Mouse (Mus musculus) naive thymus-derived CD4-positive, alpha-beta T cell, adult 2 months (primary cell): ENCODE data around the gene Tlr6.

Experiments used
- DNase-seq: peaks from one replicate; pipeline ENCODE4 v3.0.0-alpha.2; 2011; ENCODE audit warnings: low read depth

Tlr6 gene

GRCm38 (mm10) chr5:64959843-64960230, at the start of gene Tlr6:
Gene Tlr6, minus strand, starts transcription at chr5:64960097.
- DNase-seq = no peak

GRCm38 (mm10) chr5:65006011-65006491, 46.2 kb upstream of the Tlr6 start:
- DNase-seq = peak; percentile 50

- DNase-seq = peak; percentile 74
These were observed 45.4 kb upstream of the Tlr6 start for GRCm38 (mm10) chr5:65005251-65005650.

GRCm38 (mm10) chr5:65003946-65004535, 44.1 kb upstream of the Tlr6 start:
- no peak for DNase-seq

GRCm38 (mm10) chr5:65002940-65003824, 43.3 kb upstream of the Tlr6 start:
- peak; percentile 78 for DNase-seq

GRCm38 (mm10) chr5:64995408-64995807, 35.5 kb upstream of the Tlr6 start:
- DNase-seq = no peak

- no peak for DNase-seq
These were observed 32.6 kb upstream of the Tlr6 start for GRCm38 (mm10) chr5:64992540-64992939.

- DNase-seq = peak; percentile 66
These were observed 30.0 kb upstream of the Tlr6 start for GRCm38 (mm10) chr5:64989940-64990339.

DNA sequence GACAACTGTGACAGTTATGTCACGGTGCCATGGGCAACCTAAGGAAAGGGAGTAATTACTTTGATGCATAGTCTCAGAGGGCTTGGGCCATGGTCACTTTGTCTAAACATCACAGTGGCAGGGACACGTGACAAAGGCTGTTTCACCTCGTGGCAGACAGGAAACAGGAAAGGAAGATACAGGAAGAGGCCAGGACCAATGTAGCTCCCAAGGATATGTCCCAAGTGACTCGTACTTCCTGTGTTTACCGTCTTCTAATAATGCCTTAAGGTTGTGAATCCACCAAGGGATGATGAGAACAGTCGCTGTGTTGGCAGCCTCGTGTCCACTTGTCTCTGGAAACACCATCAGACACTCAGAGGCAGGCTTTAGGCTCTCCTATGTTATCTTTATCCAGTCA, 26.1 kb upstream of the Tlr6 start:
- DNase-seq = no peak

DNA sequence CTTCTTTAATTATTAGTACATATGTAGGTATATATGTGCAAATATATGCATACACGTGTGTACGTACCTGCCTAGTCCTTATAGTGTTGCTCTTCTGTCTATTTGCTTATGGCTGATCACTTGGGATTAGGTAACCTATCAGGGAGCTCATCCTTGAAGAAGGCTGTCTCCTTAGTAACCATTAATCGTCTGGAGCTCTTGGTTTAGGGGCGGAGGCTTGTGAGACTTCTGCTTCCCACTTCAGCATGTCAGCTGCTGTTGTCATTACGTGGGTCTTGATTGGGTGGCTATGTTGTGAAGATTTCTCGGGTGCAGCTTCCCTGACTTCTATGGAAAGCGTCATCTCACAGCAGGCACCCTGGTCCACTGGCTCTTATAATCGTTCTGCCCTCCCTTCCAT, 17.2 kb upstream of the Tlr6 start:
- DNase-seq = no peak

DNA sequence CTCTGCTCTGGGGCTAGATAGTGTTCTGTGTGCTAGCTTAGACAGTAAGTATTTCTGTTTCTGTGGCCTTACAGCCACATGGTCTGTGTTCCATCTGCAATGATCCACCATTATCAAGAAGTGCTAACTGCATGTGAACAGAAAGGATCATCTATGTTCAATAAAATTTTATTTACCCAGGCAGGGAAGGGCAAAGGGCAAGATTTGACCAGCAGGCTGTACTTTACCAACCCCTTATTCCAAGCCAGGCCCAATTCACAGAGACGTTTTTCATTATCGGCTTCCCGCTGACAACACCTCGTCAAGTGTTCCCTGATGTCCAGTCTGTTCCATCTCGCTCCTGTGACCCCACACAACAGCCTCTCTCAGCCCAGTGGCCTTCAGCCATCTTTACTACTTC, 15.2 kb upstream of the Tlr6 start:
- DNase-seq = no peak

GRCm38 (mm10) chr5:64969861-64970771, 10.2 kb upstream of the Tlr6 start, which contains the start of gene Fam114a1:
Gene Fam114a1, plus strand, starts transcription at chr5:64970071.
- peak; percentile 49 for DNase-seq

DNA sequence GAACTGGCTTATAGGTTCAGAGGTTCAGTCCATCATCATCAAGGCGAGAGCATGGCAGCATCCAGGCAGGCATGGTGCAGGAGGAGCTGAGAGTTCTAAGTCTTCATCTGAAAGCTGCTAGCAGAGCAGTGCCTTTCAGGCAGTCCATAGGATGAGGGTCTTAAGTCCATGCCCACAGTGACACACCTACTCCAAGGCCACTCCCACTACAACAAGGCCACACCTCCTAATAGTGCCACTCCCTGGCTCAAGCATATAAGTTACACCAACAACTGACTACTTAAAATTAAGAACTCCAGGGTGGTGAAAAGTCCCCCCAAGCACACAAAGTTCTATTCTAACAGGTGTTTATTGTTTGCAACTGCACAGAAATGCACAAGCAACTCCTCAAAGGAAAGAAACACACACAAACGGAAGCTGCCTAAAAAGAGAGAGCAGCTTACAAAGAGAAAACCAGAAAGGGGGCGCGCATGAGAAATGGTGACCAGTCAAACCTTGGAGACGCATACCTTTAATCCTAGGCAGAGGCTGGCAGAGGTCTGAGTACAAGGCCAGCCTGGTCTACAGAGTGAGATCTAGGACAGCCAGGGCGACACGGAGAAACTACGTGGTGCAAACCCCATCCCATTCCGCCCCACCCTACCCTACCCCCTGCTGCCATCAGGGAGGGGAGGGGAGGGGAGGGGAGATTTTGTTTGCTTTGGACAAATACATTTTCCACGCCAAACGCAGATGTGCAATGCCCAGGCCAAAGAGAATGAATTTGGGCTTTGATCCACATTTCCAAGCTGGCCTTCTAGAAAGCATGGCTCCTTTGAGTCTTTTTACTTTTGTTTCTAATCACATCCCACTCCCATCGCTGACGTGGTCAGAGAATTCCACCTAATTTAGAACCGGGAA, 9.3 kb upstream of the Tlr6 start:
- peak; percentile 53 for DNase-seq

- no peak for DNase-seq
These were observed 3.8 kb upstream of the Tlr6 start for GRCm38 (mm10) chr5:64963735-64964134.

DNA sequence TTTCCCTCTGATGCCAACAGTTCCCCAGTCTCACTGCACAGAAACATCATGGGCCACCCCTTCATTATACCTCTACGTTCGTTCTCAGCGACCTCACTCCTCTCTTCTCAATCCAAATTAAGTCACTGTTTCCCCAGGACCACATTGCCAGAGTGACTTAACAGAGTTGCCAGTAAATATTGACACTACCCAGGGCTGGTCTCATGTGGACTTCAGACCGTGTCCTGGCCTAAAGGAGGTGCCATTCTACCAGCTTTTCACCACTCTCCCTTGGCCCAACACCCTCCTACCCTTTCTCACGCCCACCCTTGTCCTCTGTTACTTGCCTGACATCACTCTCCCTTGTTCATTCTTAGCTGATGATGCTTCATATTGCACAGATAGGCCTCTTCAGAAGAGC, 3.4 kb upstream of the Tlr6 start:
- no peak for DNase-seq

GRCm38 (mm10) chr5:64960857-64961391, 1.0 kb upstream of the Tlr6 start:
- DNase-seq = peak; percentile 80

DNA sequence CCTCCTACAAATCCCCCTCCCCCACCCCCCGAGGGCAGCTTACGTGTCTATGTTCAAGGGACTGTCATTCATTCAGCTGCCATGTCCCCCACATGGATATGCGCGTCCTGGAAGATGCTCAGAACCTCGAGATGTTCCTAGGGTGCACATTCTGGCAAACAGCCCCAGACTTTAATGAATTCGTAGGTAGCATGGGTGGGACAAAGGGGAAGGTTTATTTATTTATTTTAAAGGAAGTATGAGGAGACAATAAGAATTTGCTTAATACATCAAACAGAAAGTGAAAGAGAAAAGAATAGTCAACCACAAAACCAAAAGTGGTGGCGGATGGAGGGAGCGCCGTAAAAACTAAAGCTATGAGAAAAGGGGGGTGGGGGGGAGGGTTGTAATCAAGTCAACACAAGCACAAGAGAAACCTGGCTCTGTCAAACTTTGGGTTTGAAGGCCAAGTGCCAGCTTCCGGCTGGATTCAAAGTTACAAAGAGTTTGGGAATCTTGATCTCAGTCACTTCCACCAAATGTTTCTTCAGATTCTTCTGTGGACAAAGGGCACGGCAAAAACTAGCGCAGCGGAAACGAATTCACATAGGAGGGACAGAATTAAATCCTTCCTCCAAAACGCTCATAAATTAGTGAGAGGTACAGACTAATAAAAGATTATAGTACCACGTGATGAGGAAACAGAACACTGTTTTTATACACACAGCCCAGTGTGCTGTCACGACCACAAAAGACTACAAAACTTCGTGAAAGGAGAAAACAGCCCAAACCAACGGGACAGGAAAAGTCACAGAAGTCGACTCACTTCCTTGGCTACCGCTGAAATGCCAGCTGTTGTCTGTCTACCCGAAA, 680 bp downstream of the Tlr6 start:
- DNase-seq = peak; percentile 88

DNA sequence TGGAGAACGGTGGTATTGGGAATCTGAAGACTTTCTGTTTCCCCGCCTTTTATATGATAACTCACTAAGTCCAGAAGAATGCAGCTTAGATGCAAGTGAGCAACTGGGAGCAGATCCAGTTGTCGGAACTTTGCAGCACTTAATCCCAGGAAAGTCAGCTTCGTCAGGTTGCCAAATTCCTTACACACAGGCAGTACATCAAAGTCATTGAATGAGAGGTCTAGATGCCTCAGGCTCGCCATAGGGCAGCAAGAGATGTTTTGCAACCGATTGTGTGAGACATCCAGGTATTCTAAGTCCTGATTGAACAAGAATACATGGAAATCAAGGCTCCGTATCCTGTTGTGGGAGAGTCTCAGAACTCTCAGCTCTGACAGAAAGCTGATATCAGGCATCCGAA, 5.0 kb downstream of the Tlr6 start:
- no peak for DNase-seq

- DNase-seq = no peak
These were observed 8.4 kb downstream of the Tlr6 start for GRCm38 (mm10) chr5:64951486-64951885.

GRCm38 (mm10) chr5:64932775-64933174, 27.1 kb downstream of the Tlr6 start:
- peak; percentile 46 for DNase-seq
